Mouse (Mus musculus) Patski (cell line): ENCODE results near the gene Zfp984. TPM values are rescaled to one million over a fixed set of nuclear protein-coding genes. Genes with fewer than 3 reads are reported as not detected.
"Not testable (repeated sequence)": the region's sequence is repeated elsewhere in the genome, so short reads cannot be mapped to it uniquely, and the experiment has no call there.

Experiments used
- ATAC-seq: fragments of 100-300 bp; one replicate; pipeline ENCODE4 v1.8.0; 2021
- CTCF ChIA-PET: fragments of 350-600 bp; sonication (Branson Sonifier 250); formaldehyde crosslinking; loops from one replicate; lab custom pipeline; 2022; ENCODE audit warnings: inconsistent platforms; lab: Charles Lee
- POLR2A ChIA-PET: fragments of 350-600 bp; sonication (Branson Sonifier 250); formaldehyde crosslinking; loops from one replicate; lab custom pipeline; 2022; ENCODE audit warnings: antibody characterized with exemption, inconsistent platforms; lab: Charles Lee
- DNase-seq: peaks from one replicate; pipeline ENCODE4 v3.0.0-alpha.2; 2011; ENCODE audit warnings: low read depth, low spot score
- H3K27me3 ChIP-seq: fragments of 371-371 bp; one replicate; pipeline ENCODE4 v1.5.1; 2021
- CTCF ChIP-seq: fragments of 100-300 bp; IDR thresholded peaks from one replicate; pipeline ENCODE4 v1.5.1; 2021
- in situ Hi-C: fragments of 300-500 bp; cut with MboI; formaldehyde crosslinking; loops from 3 replicates; pipeline ENCODE4 v1.11.1; 2018; ENCODE audit warnings: low pct_unique_long_range_greater_than_20kb, mixed read lengths
- polyA plus RNA-seq: library from polyadenylated mRNA; unstranded; gene quantifications from one replicate; pipeline ENCODE4 v1.2.3, GENCODE M21; 2021

Gene Zfp984
- polyA plus RNA-seq, 1 experiment from 2014 or later: 0.19 TPM

- no peaks in the 10 kb centered on the region for H3K27me3 ChIP-seq
- no peak for DNase-seq
- ATAC-seq: no peak
- ChIA-PET POLR2A (no interaction called here), CTCF (no interaction called here)
- in situ Hi-C loops: no loop called here
- no peak for TF ChIP-seq CTCF
Observed at GRCm38 (mm10) chr4:147813249-147813765, 3.7 kb upstream of the Zfp984 start.

- POLR2A ChIA-PET, in situ Hi-C loops, DNase-seq, ATAC-seq, CTCF ChIA-PET, H3K27me3 ChIP-seq: not testable (repeated sequence)
Observed at GRCm38 (mm10) chr4:147809966-147810304, 347 bp upstream of the Zfp984 start.

DNA sequence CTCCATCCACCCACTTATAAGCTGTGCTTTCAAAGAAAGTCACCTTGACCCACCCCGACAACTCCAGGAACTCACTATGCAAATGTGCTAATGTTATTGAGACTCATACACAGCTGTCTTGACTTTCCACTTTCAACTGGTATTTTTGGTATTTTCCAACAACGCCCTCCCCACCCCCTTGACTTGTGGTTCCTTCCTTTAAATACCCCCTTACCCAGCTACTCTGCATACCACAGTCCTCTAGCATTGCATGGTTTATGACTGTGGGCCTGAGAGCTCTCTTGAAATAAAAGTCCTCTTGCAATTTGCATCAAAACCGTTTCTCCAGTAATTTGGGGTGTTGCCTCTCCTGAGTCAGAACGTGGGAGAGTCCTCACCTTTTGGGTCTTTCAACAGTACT, 1.1 kb downstream of the Zfp984 start:
- H3K27me3 ChIP-seq, in situ Hi-C loops, CTCF ChIA-PET, POLR2A ChIA-PET, DNase-seq, ATAC-seq: not testable (repeated sequence)

GRCm38 (mm10) chr4:147795308-147795707, 14.3 kb downstream of the Zfp984 start:
- H3K27me3 ChIP-seq, CTCF ChIA-PET, DNase-seq, ATAC-seq, POLR2A ChIA-PET: not testable (repeated sequence)
- in situ Hi-C loops: loop anchor here (25.0 kb wide), 1 partner anchor 208 kb away; no protein-coding TSS in a partner anchor

GRCm38 (mm10) chr4:147794026-147794665, 15.4 kb downstream of the Zfp984 start:
- POLR2A ChIA-PET, CTCF ChIA-PET, ATAC-seq, H3K27me3 ChIP-seq, DNase-seq: not testable (repeated sequence)
- in situ Hi-C loops: loop anchor here (25.0 kb wide), 1 partner anchor 207 kb away; no protein-coding TSS in a partner anchor

- POLR2A ChIA-PET, CTCF ChIA-PET, ATAC-seq: not testable (repeated sequence)
Observed at GRCm38 (mm10) chr4:147793390-147793916, 16.1 kb downstream of the Zfp984 start.

GRCm38 (mm10) chr4:147791729-147792128, 17.9 kb downstream of the Zfp984 start:
- H3K27me3 ChIP-seq, POLR2A ChIA-PET, ATAC-seq, DNase-seq, CTCF ChIA-PET: not testable (repeated sequence)
- in situ Hi-C loops: loop anchor here (25.0 kb wide), 1 partner anchor 204 kb away; no protein-coding TSS in a partner anchor

More at GRCm38 (mm10) chr4:147793390-147793916, 16.1 kb downstream of the Zfp984 start:
- in situ Hi-C loops: loop anchor here (25.0 kb wide), 1 partner anchor 206 kb away; no protein-coding TSS in a partner anchor
- H3K27me3 ChIP-seq, DNase-seq: not testable (repeated sequence)

DNA sequence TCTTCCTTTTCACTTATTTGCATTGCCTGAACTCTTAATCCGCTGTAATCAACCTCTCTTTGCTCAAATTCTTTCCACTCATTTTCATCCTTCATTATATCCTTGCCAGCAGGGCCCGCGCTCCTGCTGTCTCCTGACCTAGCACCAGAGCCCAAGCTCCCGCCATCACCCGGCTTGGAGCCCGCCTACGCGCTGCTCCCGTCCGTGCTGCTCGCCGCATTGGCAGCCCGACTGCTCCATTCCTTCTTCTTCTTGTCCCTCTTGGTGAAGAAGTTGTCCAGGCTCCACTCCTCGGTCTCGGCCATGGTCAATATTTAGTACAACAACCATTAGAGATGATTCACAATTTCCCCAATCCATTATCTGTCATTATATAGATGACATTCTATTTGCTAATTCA, 63.3 kb downstream of the Zfp984 start:
- CTCF ChIA-PET, H3K27me3 ChIP-seq, POLR2A ChIA-PET, DNase-seq, ATAC-seq, in situ Hi-C loops: not testable (repeated sequence)

DNA sequence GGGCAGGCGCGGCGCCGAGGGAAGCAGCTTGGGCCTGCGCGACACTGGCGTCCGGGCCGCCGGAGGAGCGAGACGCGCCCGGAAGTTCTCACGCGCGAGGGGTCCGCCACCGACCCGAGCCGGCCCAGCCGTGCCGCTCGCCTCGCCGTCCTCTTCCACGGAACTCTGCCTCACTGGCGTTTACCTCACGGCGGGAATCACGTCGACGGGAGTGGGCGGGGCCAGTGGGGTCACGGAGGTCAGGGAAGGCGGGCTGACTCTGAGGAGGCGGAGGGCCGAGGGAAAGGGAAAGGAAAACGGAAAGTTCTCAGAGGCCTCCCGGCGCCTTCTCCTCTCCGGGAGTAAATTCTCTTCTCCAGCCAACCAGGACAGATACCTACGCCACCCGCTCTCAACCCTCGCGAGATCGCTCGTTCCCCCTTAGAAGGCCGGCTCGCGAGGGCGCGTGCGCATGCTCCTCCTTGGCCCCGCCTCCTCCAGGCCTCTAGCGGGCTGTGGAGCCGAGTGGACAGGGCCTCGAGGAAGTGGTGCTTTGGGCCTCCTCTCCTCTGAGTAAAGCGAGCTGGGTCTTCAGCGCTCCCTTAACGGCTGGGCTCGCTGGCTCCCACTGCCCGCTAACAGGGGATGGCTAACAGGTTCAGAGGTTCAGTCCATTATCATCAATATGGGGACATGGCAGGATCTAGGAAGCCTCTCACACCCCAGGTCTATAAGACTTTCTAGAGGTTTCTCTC, 70.8 kb downstream of the Zfp984 start:
- POLR2A ChIA-PET, H3K27me3 ChIP-seq, in situ Hi-C loops, ATAC-seq, DNase-seq, CTCF ChIA-PET: not testable (repeated sequence)

Other genes with a start within 250 kb of the Zfp984 start
- 0.14 TPM for gene Zfp979, start 167.3 kb downstream of the Zfp984 start, polyA plus RNA-seq
- 0.39 TPM for gene Zfp534, start 107.2 kb downstream of the Zfp984 start, polyA plus RNA-seq
- 4.4 TPM for gene Zfp933, start 38.6 kb upstream of the Zfp984 start, polyA plus RNA-seq
- 14.4 TPM for gene Miip, start 59.0 kb upstream of the Zfp984 start, polyA plus RNA-seq
- 9.3 TPM for gene Fv1, start 59.2 kb upstream of the Zfp984 start, polyA plus RNA-seq
- 52.4 TPM for gene Mfn2, start 94.9 kb upstream of the Zfp984 start, polyA plus RNA-seq
- gene Plod1, start 127.0 kb upstream of the Zfp984 start, polyA plus RNA-seq: 39.3 TPM
- gene 2510039O18Rik, start 131.1 kb upstream of the Zfp984 start, polyA plus RNA-seq: 57.2 TPM
- gene Nppb, start 176.0 kb upstream of the Zfp984 start, polyA plus RNA-seq: 0.60 TPM
- gene Nppa, start 190.9 kb upstream of the Zfp984 start, polyA plus RNA-seq: 0.31 TPM
- 9.2 TPM for gene Clcn6, start 229.0 kb upstream of the Zfp984 start, polyA plus RNA-seq
- 20.0 TPM for gene Mthfr, start 229.3 kb upstream of the Zfp984 start, polyA plus RNA-seq